Mouse (Mus musculus) C2C12 (cell line): ENCODE measurements around the gene Enpp1. TPM values are rescaled to one million over a fixed set of nuclear protein-coding genes. Genes with fewer than 3 reads are reported as not detected.

ENCODE experiments used
- H3K27me3 ChIP-seq: one replicate; pipeline ENCODE4 v1.6.1; 2011; ENCODE audit not compliant: control insufficient read depth, insufficient read depth, insufficient read length
- H3K36me3 ChIP-seq: one replicate; pipeline ENCODE4 v1.6.1; 2011; ENCODE audit not compliant: control insufficient read depth, insufficient read depth
- H3K4me3 ChIP-seq: one replicate; pipeline ENCODE4 v1.5.1; 2011; ENCODE audit warnings: mild to moderate bottlenecking, control low read depth; ENCODE audit not compliant: poor library complexity, insufficient read depth, severe bottlenecking
- H3K79me2 ChIP-seq: one replicate; pipeline ENCODE4 v1.6.1; 2011; ENCODE audit not compliant: control insufficient read depth, insufficient read depth
- H3K79me3 ChIP-seq: one replicate; pipeline ENCODE4 v1.6.1; 2011; ENCODE audit warnings: low read depth, control low read depth
- H3ac ChIP-seq: one replicate; pipeline ENCODE3; 2011; ENCODE audit warnings: low read depth; ENCODE audit not compliant: control insufficient read depth, insufficient read length
- CEBPB ChIP-seq: IDR thresholded peaks from one replicate; pipeline ENCODE4 v1.6.1; 2011; ENCODE audit warnings: low read depth, mild to moderate bottlenecking, control low read depth, moderate library complexity
- CTCF ChIP-seq: IDR thresholded peaks from one replicate; pipeline ENCODE4 v1.5.1; 2011; ENCODE audit not compliant: control insufficient read depth, insufficient read depth, insufficient read length
- FOSL1 ChIP-seq: IDR thresholded peaks from one replicate; pipeline ENCODE4 v1.8.0; 2011; ENCODE audit warnings: mild to moderate bottlenecking, low read length; ENCODE audit not compliant: poor library complexity, insufficient read depth, severe bottlenecking
- MAX ChIP-seq: IDR thresholded peaks from one replicate; pipeline ENCODE4 v1.6.1; 2011; ENCODE audit warnings: mild to moderate bottlenecking, control low read depth
- MYOD1 ChIP-seq: IDR thresholded peaks from one replicate; pipeline ENCODE4 v1.6.1; 2011; ENCODE audit warnings: low read depth; ENCODE audit not compliant: control insufficient read depth, insufficient read length
- MYOG ChIP-seq: IDR thresholded peaks from one replicate; pipeline ENCODE4 v1.6.1; 2011; ENCODE audit not compliant: control insufficient read depth, insufficient read length; ENCODE audit errors: extremely low read depth
- USF1 ChIP-seq: IDR thresholded peaks from one replicate; pipeline ENCODE4 v1.6.1; 2011; ENCODE audit warnings: low read depth, mild to moderate bottlenecking, control low read depth, moderate library complexity
- long read RNA-seq, 2 experiments: library from polyadenylated mRNA; unstranded; transcript quantifications; one replicate each; pipeline ENCODE4 v2.0.0; 2019 to 2020
- polyA plus RNA-seq: library from polyadenylated mRNA; unstranded; fragments of >200 nt; fragmentation: generic; extraction: Trizol; gene quantifications from one replicate; pipeline ENCODE4 v1.2.1, GENCODE M21; 2012; ENCODE audit warnings: missing spikeins

Enpp1 gene
- 1.3 TPM for polyA plus RNA-seq
- long read RNA-seq, experiment 1, full-length matches to known transcripts = 11 of 17 reads
- long read RNA-seq, experiment 1, partial matches to known transcripts = 3 of 17 reads
- long read RNA-seq, experiment 1, other reads (novel, unspliced or antisense) = 3 of 17 reads
- long read RNA-seq, experiment 2, full-length matches to known transcripts = 24 of 28 reads
- long read RNA-seq, experiment 2, partial matches to known transcripts = 2 of 28 reads
- long read RNA-seq, experiment 2, other reads (novel, unspliced or antisense) = 2 of 28 reads

GRCm38 (mm10) chr10:24711480-24712366, at the start of gene Enpp1:
TSS of gene Enpp1 (minus strand) at chr10:24712159.
- TF ChIP-seq MYOG = no peak
- no peak for TF ChIP-seq CTCF
- no peak for TF ChIP-seq MYOD1
- TF ChIP-seq CEBPB = no peak
- TF ChIP-seq FOSL1 = no peak
- TF ChIP-seq MAX = no peak
- TF ChIP-seq USF1 = no peak

GRCm38 (mm10) chr10:24758326-24758915, 46.5 kb upstream of the Enpp1 start:
- no peaks in the 10 kb centered on the region for H3K36me3 ChIP-seq
- H3K27me3 ChIP-seq = no peaks in the 10 kb centered on the region
- TF ChIP-seq CEBPB (no peak), USF1 (no peak), MYOD1 (peak; percentile 12), MYOG (no peak)
- no peaks in the 10 kb centered on the region for H3K79me2 ChIP-seq
- no peaks in the 10 kb centered on the region for H3K79me3 ChIP-seq
- no peak overlapping the region for H3K4me3 ChIP-seq
- no peak overlapping the region for H3ac ChIP-seq

More at GRCm38 (mm10) chr10:24711480-24712366, at the start of gene Enpp1:
- no peaks in the 10 kb centered on the region for H3K36me3 ChIP-seq
- no peaks in the 10 kb centered on the region for H3K79me3 ChIP-seq
- peak within 1 kb of the TSS; percentile 69 for H3ac ChIP-seq
- no peaks in the 10 kb centered on the region for H3K27me3 ChIP-seq
- H3K79me2 ChIP-seq = no peaks in the 10 kb centered on the region
- H3K4me3 ChIP-seq = peak within 1 kb of the TSS; percentile 21

- H3K79me3 ChIP-seq = no peaks in the 10 kb centered on the region
- no peak overlapping the region for H3ac ChIP-seq
- no peaks in the 10 kb centered on the region for H3K27me3 ChIP-seq
- no peaks in the 10 kb centered on the region for H3K79me2 ChIP-seq
- TF ChIP-seq MYOD1 (no peak), USF1 (no peak), CTCF (no peak), MYOG (no peak), FOSL1 (no peak), MAX (no peak), CEBPB (no peak)
- no peaks in the 10 kb centered on the region for H3K36me3 ChIP-seq
- H3K4me3 ChIP-seq = no peak overlapping the region
These were observed 43.0 kb upstream of the Enpp1 start for GRCm38 (mm10) chr10:24754874-24755540.

- Histone ChIP-seq H3K4me3 (no peak overlapping the region), H3K79me2 (no peaks in the 10 kb centered on the region), H3ac (no peak overlapping the region), H3K36me3 (no peaks in the 10 kb centered on the region), H3K27me3 (no peaks in the 10 kb centered on the region), H3K79me3 (no peaks in the 10 kb centered on the region)
- TF ChIP-seq CTCF (no peak), CEBPB (no peak), MYOG (no peak), FOSL1 (no peak), MYOD1 (no peak), MAX (no peak)
These were observed 42.4 kb upstream of the Enpp1 start for GRCm38 (mm10) chr10:24754251-24754835.
